Mouse (Mus musculus) kidney, adult 2 months (tissue): ENCODE measurements around the gene Gm11437.

Experiments used
- CTCF ChIP-seq: fragments of 200-500 bp; conservative IDR thresholded peaks from 2 replicates; pipeline ENCODE4 v1.5.1; 2011; ENCODE audit warnings: low read depth, mild to moderate bottlenecking, control low read depth, low read length, moderate library complexity, mixed read lengths; ENCODE audit not compliant: insufficient read depth, insufficient read length
- POLR2A ChIP-seq: fragments of 200-500 bp; IDR thresholded peaks from one replicate; pipeline ENCODE4 v1.6.1; 2011; ENCODE audit warnings: low read depth, low read length, control low read depth

GRCm38 (mm10) chr11:84117431-84117830 is 49.8 kb downstream of the Gm11437 start:
- no peak for TF ChIP-seq POLR2A
- TF ChIP-seq CTCF = no peak
